ENCODE assay signal across 9 mouse cellular contexts in genomic region chr7:100879595-100879994, GRCm38 (mm10). TPM values are rescaled to one million over a fixed set of nuclear protein-coding genes. Genes with fewer than 3 reads are reported as not detected.
A peak's percentile ranks its signal among the peaks of the same experiment; 100 is the strongest.
DNase-seq lines count a peak whose midpoint lies in the region; ATAC-seq lines count a peak whose summit lies in the region.
"Had no signal": no experiment of that assay in that cellular context is flagged by ENCODE, and none has a peak within 500 bp of the region (broad histone marks: within the 10 kb centered on the region; RNA-seq: fewer than 3 reads in every experiment).

No protein-coding gene starts in this region.

- 19% methylated on average over 20 of the region's 20 CpGs for WGBS in embryonic facial prominence, embryonic 10.5 days
- 10% methylated on average over 20 of the region's 20 CpGs for WGBS in midbrain, embryonic 15.5 days

- no peaks in the 10 kb centered on the region for H3K27me3 ChIP-seq in embryonic facial prominence, embryonic 10.5 days (replicated peaks; ENCODE audit: low read depth, poor library complexity, severe bottlenecking)
- no peaks in the 10 kb centered on the region for H3K27me3 ChIP-seq in midbrain, embryonic 15.5 days (replicated peaks)
- H3K27me3 ChIP-seq: limb, embryonic 15.5 days had no signal

- peak; percentile 71 to 73 for ATAC-seq in hematopoietic stem cell, adult 5-6 weeks (replicated peaks in 1 of 2; ENCODE audit: insufficient read depth in 1 of 2, low FRiP score in 2 of 2, low TSS enrichment in 1 of 2, low read depth in 1 of 2, poor library complexity in 2 of 2, severe bottlenecking in 2 of 2)
- ATAC-seq in midbrain, embryonic 15.5 days (replicated peaks) = no peak

- peaks cover 8% of the 10 kb centered on the region for H3K4me1 ChIP-seq in embryonic facial prominence, embryonic 10.5 days
- H3K4me1 ChIP-seq in midbrain, embryonic 15.5 days = no peaks in the 10 kb centered on the region
- H3K4me1 ChIP-seq: limb, embryonic 15.5 days had no signal

- H3K27ac ChIP-seq in embryonic facial prominence, embryonic 10.5 days (replicated peaks) = peak overlapping the region; percentile 86
- H3K27ac ChIP-seq in midbrain, embryonic 15.5 days = no peak overlapping the region
- H3K27ac ChIP-seq: limb, embryonic 15.5 days had no signal

- H3K4me3 ChIP-seq in embryonic facial prominence, embryonic 10.5 days = no peak overlapping the region
- H3K4me3 ChIP-seq in midbrain, embryonic 15.5 days = no peak overlapping the region
- H3K4me3 ChIP-seq: limb, embryonic 15.5 days had no signal

- H3K4me2 ChIP-seq in midbrain, embryonic 15.5 days = peak overlapping the region; percentile 15; the same call in 1 of the 2 replicates
- H3K4me2 ChIP-seq: limb, embryonic 15.5 days had no signal

- H3K9me3 ChIP-seq in embryonic facial prominence, embryonic 10.5 days = no peaks in the 10 kb centered on the region
- H3K9me3 ChIP-seq in midbrain, embryonic 15.5 days = no peaks in the 10 kb centered on the region
- H3K9me3 ChIP-seq: limb, embryonic 15.5 days had no signal

- H3K36me3 ChIP-seq in embryonic facial prominence, embryonic 10.5 days (replicated peaks) = peaks cover 100% of the 10 kb centered on the region
- peaks cover 15% of the 10 kb centered on the region; the same call in 1 of the 2 replicates for H3K36me3 ChIP-seq in midbrain, embryonic 15.5 days (replicated peaks)

- H3K9ac ChIP-seq in midbrain, embryonic 15.5 days = no peak overlapping the region
- H3K9ac ChIP-seq: limb, embryonic 15.5 days had no signal

- peak; percentile 59 for DNase-seq in gastrocnemius, adult 18-20 months (ENCODE audit: low spot score)
- DNase-seq in gastrocnemius, adult 8-10 months (ENCODE audit: low spot score in 2 of 2) = no peak
- DNase-seq in T-cell, adult 2 months (ENCODE audit: low spot score) = peak; percentile 52
- DNase-seq in embryonic facial prominence, embryonic 10.5 days (ENCODE audit: low spot score) = peak; percentile 85
- DNase-seq in liver = peak; percentile 85
- DNase-seq in testis, postnatal 14 days (ENCODE audit: low spot score) = peak; percentile 61

RNA-seq across cellular contexts. Expression of gene Relt, which starts 16.3 kb away (rescaled TPM):
- total RNA-seq in gastrocnemius, adult 18-20 months (2021) = 10 to 100 TPM; 15.5 to 23.8 TPM
- total RNA-seq in gastrocnemius, adult 8-10 months (2022) = 10 to 100 TPM; 10.5 to 22.2 (median 13.8) TPM
- polyA plus RNA-seq in embryonic facial prominence, embryonic 10.5 days (2016; fragmentation: Nextera tagmentation; extraction: Ambion mirVana) = 4.8 and 5.2 TPM in 2 replicates
- 16.6 and 24.5 TPM in 2 replicates for total RNA-seq in hematopoietic stem cell, adult 5-6 weeks (2017)
- 4.7 and 5.9 TPM in 2 replicates for polyA plus RNA-seq in midbrain, embryonic 15.5 days (2015; fragmentation: Nextera tagmentation; extraction: Ambion mirVana)

RNA-seq across cellular contexts. Expression of gene Arhgef17, which starts 52.3 kb away (rescaled TPM):
- 10 to 100 TPM; 32.1 to 35.5 TPM for total RNA-seq in gastrocnemius, adult 18-20 months (2021)
- 10 to 100 TPM; 33.5 to 44.3 (median 38.1) TPM for total RNA-seq in gastrocnemius, adult 8-10 months (2022)
- polyA plus RNA-seq in embryonic facial prominence, embryonic 10.5 days (2016; fragmentation: Nextera tagmentation; extraction: Ambion mirVana) = 9.3 and 9.8 TPM in 2 replicates
- total RNA-seq in hematopoietic stem cell, adult 5-6 weeks (2017) = 1.0 and 2.2 TPM in 2 replicates
- 13.9 and 14.4 TPM in 2 replicates for polyA plus RNA-seq in midbrain, embryonic 15.5 days (2015; fragmentation: Nextera tagmentation; extraction: Ambion mirVana)

Comparison
In these comparisons a context has a peak if more than half of its experiments do, and no peak if none do; other contexts are left out.
1. DNase-seq: peak in gastrocnemius, adult 18-20 months (single experiment), T-cell, adult 2 months (single experiment), embryonic facial prominence, embryonic 10.5 days (single experiment), liver (single experiment) and testis, postnatal 14 days (single experiment); none in gastrocnemius, adult 8-10 months (0 of 2).
2. RNA of gene Arhgef17, which starts 52.3 kb away (total RNA-seq): 33.5 to 44.3 TPM in gastrocnemius, adult 8-10 months and 32.1 to 35.5 TPM in gastrocnemius, adult 18-20 months; 1.0 to 2.2 TPM in hematopoietic stem cell, adult 5-6 weeks; every median in the first group is over 10 times any median in the second.